Mouse (Mus musculus) forebrain, embryonic 15.5 days (tissue): Measurements from ENCODE around the gene Gvin1. TPM values are rescaled to one million over a fixed set of nuclear protein-coding genes. Genes with fewer than 3 reads are reported as not detected.
"Not testable (repeated sequence)": the region's sequence is repeated elsewhere in the genome, so short reads cannot be mapped to it uniquely, and the experiment has no call there.

ENCODE experiments used
- ATAC-seq: fragments of 200-750 bp; cut with Nextera tagmentation; replicated peaks from 2 replicates; pipeline ENCODE4 v1.8.0; 2017; ENCODE audit warnings: mild to moderate bottlenecking, moderate TSS enrichment, moderate library complexity
- H3K27ac ChIP-seq: fragments of 300-500 bp; sonication (generic); replicated peaks from 2 replicates; pipeline ENCODE4 v1.5.1; 2015; ENCODE audit warnings: mild to moderate bottlenecking, inconsistent platforms
- H3K27me3 ChIP-seq: fragments of 300-500 bp; sonication (generic); 2 replicates; pipeline ENCODE4 v1.6.1; 2015; ENCODE audit warnings: inconsistent platforms
- H3K36me3 ChIP-seq: fragments of 300-500 bp; sonication (generic); 2 replicates; pipeline ENCODE4 v1.6.1; 2015; ENCODE audit warnings: mild to moderate bottlenecking, inconsistent platforms
- H3K4me1 ChIP-seq: fragments of 300-500 bp; sonication (generic); 2 replicates; pipeline ENCODE4 v1.6.1; 2015; ENCODE audit warnings: inconsistent platforms
- H3K4me2 ChIP-seq: fragments of 300-500 bp; sonication (generic); replicated peaks from 2 replicates; pipeline ENCODE4 v1.6.1; 2015; ENCODE audit warnings: mild to moderate bottlenecking, inconsistent platforms
- H3K4me3 ChIP-seq: fragments of 300-500 bp; sonication (generic); 2 replicates; pipeline ENCODE4 v1.5.1; 2015; ENCODE audit warnings: mild to moderate bottlenecking, inconsistent platforms
- H3K9ac ChIP-seq: fragments of 300-500 bp; sonication (generic); replicated peaks from 2 replicates; pipeline ENCODE4 v1.6.1; 2015; ENCODE audit warnings: mild to moderate bottlenecking, inconsistent platforms
- H3K9me3 ChIP-seq: fragments of 300-500 bp; sonication (generic); 2 replicates; pipeline ENCODE4 v1.6.1; 2016; ENCODE audit warnings: inconsistent platforms
- WGBS: fragments of 180-500 bp; shearing (Covaris S2); methylation state at CpG from one replicate; pipeline ENCODE4 v1.1.7; 2015; ENCODE audit warnings: mixed read lengths; 5-methylcytosine and 5-hydroxymethylcytosine counted together
- polyA plus RNA-seq: library from polyadenylated mRNA; unstranded; fragments of >200 nt; fragmentation: Nextera tagmentation; extraction: Ambion mirVana; gene quantifications from 2 replicates; pipeline ENCODE4 v1.2.1, GENCODE M21; 2015

The Gvin1 gene
- 0.09 TPM in 1 of 2 replicates, not detected in the other for polyA plus RNA-seq

DNA sequence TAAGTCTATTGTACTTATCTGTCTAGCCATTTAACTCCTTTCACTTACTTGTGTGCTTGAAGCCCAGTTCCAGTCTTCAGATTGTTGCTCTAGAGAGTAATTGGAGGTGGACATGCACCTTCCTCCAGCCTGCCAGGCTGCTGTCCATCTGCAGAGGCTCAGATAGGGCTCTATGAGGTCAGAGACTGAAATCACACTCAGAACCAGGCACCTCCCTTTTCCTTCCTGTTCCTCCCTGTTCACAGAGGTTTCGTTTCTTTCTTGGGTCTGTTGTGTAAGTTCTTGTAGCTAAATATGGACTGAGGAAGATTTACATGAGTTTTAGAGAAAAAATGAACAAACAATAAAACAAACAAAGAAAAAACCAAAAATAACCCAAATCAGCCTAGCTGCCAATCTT is at the start of gene Gvin1:
Gene Gvin1 (minus strand): TSS at position 150 of the 400 bp plus-strand sequence.
- not testable (repeated sequence) for H3K4me1 ChIP-seq, H3K9me3 ChIP-seq, H3K4me2 ChIP-seq, H3K27me3 ChIP-seq, H3K36me3 ChIP-seq, ATAC-seq, H3K4me3 ChIP-seq, H3K27ac ChIP-seq, H3K9ac ChIP-seq
- WGBS: 80% methylated on average over 1 of the region's 1 CpGs

- Histone ChIP-seq H3K9me3 (0 out of 2 replicates have a peak, but pooled peaks cover 3% of the 10 kb centered on the region), H3K9ac (no peak overlapping the region), H3K27ac (no peak overlapping the region), H3K27me3 (no peaks in the 10 kb centered on the region), H3K4me3 (no peak overlapping the region), H3K4me2 (no peak overlapping the region), H3K36me3 (no peaks in the 10 kb centered on the region), H3K4me1 (no peaks in the 10 kb centered on the region)
- WGBS: 81% methylated on average over 2 of the region's 2 CpGs
- ATAC-seq: no peak
These were observed 36.9 kb upstream of the Gvin1 start for GRCm38 (mm10) chr7:106251844-106252517.

- ATAC-seq: no peak
- 83% methylated on average over 2 of the region's 2 CpGs for WGBS
These were observed 33.8 kb upstream of the Gvin1 start for GRCm38 (mm10) chr7:106248922-106249321.

DNA sequence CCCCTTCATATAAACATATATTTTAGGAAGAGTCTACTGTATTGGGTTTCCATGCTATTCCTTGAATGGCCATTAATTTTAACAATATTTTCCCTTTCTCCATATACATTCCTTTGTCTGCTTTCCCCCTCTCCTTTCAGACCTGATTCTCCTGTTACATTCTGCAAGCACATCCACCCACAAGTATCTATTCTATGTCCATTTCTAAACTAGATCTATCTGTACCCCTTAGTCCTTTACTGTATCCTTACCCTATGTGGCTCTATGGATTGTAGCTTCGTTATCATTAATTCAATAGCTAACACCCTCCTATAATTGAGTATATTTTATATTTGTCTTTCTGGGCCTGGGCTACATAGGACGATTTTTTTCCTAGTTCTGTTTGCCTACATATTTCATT is 33.1 kb upstream of the Gvin1 start:
- WGBS: 73% methylated on average over 2 of the region's 2 CpGs

More at GRCm38 (mm10) chr7:106248922-106249321, 33.8 kb upstream of the Gvin1 start:
- Histone ChIP-seq H3K4me3 (no peak overlapping the region), H3K27me3 (no peaks in the 10 kb centered on the region), H3K9me3 (0 out of 2 replicates have a peak, but pooled peaks cover 8% of the 10 kb centered on the region), H3K36me3 (no peaks in the 10 kb centered on the region), H3K27ac (no peak overlapping the region), H3K4me1 (no peaks in the 10 kb centered on the region), H3K9ac (no peak overlapping the region), H3K4me2 (no peak overlapping the region)

DNA sequence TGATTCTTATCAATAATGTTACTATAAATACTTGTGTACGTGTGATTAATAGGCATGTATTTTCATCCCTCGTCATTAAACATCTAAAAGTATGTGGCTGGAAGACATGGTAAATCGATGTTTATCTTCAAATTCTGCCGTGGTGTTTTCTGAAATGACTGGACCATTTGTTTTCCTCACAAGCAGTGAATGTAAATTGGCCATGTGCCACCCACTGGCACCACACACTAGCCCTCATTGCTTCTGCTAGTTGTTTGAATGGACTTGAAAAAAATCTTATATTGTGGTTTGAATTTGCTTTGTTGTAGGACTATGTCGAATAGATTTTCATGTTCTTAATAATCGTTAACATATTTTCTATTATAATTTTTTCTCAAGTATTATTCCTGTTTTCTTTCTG is 30.5 kb upstream of the Gvin1 start:
- H3K9ac ChIP-seq: no peak overlapping the region
- WGBS: 78% methylated on average over 6 of the region's 6 CpGs
- H3K4me2 ChIP-seq: no peak overlapping the region
- no peaks in the 10 kb centered on the region for H3K27me3 ChIP-seq
- no peak overlapping the region for H3K4me3 ChIP-seq
- ATAC-seq: no peak
- H3K9me3 ChIP-seq: 0 out of 2 replicates have a peak, but pooled peaks cover 5% of the 10 kb centered on the region
- H3K27ac ChIP-seq: no peak overlapping the region
- H3K4me1 ChIP-seq: no peaks in the 10 kb centered on the region
- no peaks in the 10 kb centered on the region for H3K36me3 ChIP-seq

More for the DNA sequence above, 33.1 kb upstream of the Gvin1 start:
- Histone ChIP-seq H3K36me3 (no peaks in the 10 kb centered on the region), H3K27me3 (no peaks in the 10 kb centered on the region), H3K9ac (no peak overlapping the region), H3K4me2 (no peak overlapping the region), H3K9me3 (0 out of 2 replicates have a peak, but pooled peaks cover 8% of the 10 kb centered on the region), H3K27ac (no peak overlapping the region), H3K4me1 (no peaks in the 10 kb centered on the region), H3K4me3 (no peak overlapping the region)
- ATAC-seq: no peak

GRCm38 (mm10) chr7:106240484-106241275 is 25.6 kb upstream of the Gvin1 start:
- H3K4me1 ChIP-seq, H3K36me3 ChIP-seq, H3K9ac ChIP-seq, H3K27ac ChIP-seq, ATAC-seq, H3K9me3 ChIP-seq, H3K4me3 ChIP-seq, H3K4me2 ChIP-seq, H3K27me3 ChIP-seq: not testable (repeated sequence)
- WGBS: 89% methylated on average over 12 of the region's 12 CpGs

DNA sequence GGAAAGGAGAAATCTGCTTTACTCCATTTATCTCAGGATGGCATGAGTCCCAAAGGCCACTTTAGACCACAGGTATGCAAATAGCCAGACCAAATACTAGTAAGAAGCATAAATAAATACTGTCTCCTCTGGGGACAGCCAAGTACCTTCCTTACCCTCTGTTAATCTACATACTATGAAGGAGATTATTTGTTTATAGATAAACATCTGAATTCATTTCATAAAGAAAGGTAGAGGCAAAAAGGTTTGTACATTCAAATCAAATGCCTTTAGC is 22.0 kb upstream of the Gvin1 start:
- Histone ChIP-seq H3K9me3 (no peaks in the 10 kb centered on the region), H3K27me3 (no peaks in the 10 kb centered on the region), H3K36me3 (no peaks in the 10 kb centered on the region), H3K27ac (no peak overlapping the region), H3K4me1 (no peaks in the 10 kb centered on the region), H3K4me2 (no peak overlapping the region), H3K4me3 (no peak overlapping the region), H3K9ac (no peak overlapping the region)
- ATAC-seq: no peak

GRCm38 (mm10) chr7:106236327-106237191 is 21.4 kb upstream of the Gvin1 start:
- H3K9me3 ChIP-seq: no peaks in the 10 kb centered on the region
- H3K4me3 ChIP-seq: no peak overlapping the region
- no peaks in the 10 kb centered on the region for H3K36me3 ChIP-seq
- 75% methylated on average over 2 of the region's 2 CpGs for WGBS
- H3K4me2 ChIP-seq: no peak overlapping the region
- H3K27me3 ChIP-seq: no peaks in the 10 kb centered on the region
- H3K4me1 ChIP-seq: no peaks in the 10 kb centered on the region
- H3K27ac ChIP-seq: no peak overlapping the region
- no peak for ATAC-seq
- no peak overlapping the region for H3K9ac ChIP-seq

DNA sequence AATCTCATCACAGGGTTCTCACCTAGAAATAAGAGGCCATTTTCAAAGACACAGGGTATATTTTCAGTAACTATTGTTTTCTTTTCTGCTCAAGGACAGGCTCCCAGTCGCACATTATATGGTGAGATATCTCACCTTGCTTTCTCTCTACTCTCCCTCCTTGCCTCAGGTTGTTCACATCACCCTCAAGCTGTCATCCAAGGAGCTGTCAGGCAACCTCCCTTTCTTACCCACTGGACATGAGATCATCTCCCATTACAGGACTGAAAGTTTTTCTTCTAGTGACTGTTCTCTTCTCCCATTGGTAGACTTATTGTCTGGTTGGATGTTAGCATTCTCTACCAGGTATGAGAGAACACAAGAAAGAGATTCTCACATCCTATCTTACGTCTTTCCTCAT is 20.5 kb upstream of the Gvin1 start:
- Histone ChIP-seq H3K27ac (no peak overlapping the region), H3K27me3 (no peaks in the 10 kb centered on the region), H3K36me3 (no peaks in the 10 kb centered on the region), H3K9me3 (no peaks in the 10 kb centered on the region), H3K9ac (no peak overlapping the region), H3K4me1 (no peaks in the 10 kb centered on the region), H3K4me3 (no peak overlapping the region), H3K4me2 (no peak overlapping the region)
- WGBS: 71% methylated on average over 2 of the region's 2 CpGs
- no peak for ATAC-seq

GRCm38 (mm10) chr7:106215910-106216309 is 784 bp upstream of the Gvin1 start:
- not testable (repeated sequence) for H3K9me3 ChIP-seq, H3K4me1 ChIP-seq, H3K27ac ChIP-seq, H3K9ac ChIP-seq, H3K4me2 ChIP-seq, H3K27me3 ChIP-seq, H3K4me3 ChIP-seq, ATAC-seq, H3K36me3 ChIP-seq

DNA sequence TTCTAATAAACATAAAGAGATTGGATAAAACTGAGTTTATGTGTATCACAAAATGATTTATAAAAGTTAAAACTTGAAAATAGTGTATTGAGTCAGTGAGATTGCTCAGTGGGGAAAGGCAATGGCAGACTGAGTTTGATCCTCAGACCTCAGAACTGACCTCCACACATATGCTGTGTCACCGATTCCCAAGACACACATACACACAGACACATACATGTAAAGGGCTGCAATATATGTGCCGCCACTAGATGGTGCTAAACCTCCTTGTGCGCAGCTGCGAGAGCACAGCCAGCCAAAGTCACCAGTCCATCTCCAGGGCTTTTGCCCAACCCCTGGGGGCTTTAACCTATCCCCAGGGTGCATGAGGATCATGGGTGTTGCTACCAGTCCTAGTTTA is 1.4 kb downstream of the Gvin1 start:
- H3K27ac ChIP-seq, H3K4me1 ChIP-seq, H3K9ac ChIP-seq, H3K36me3 ChIP-seq, H3K4me3 ChIP-seq, H3K4me2 ChIP-seq, H3K9me3 ChIP-seq, H3K27me3 ChIP-seq: not testable (repeated sequence)
- 0 out of 2 replicates have a peak, but pooled peaks have one; percentile 53 for ATAC-seq
- no CpG with 5 or more reads among the region's 4 CpGs for WGBS

GRCm38 (mm10) chr7:106206630-106207029 is 8.5 kb downstream of the Gvin1 start:
- not testable (repeated sequence) for H3K9ac ChIP-seq, H3K4me2 ChIP-seq, H3K9me3 ChIP-seq, ATAC-seq, H3K4me3 ChIP-seq, H3K27me3 ChIP-seq, H3K27ac ChIP-seq, H3K4me1 ChIP-seq, H3K36me3 ChIP-seq
- WGBS: 94% methylated on average over 2 of the region's 3 CpGs
